Mouse (Mus musculus) forebrain, embryonic 11.5 days (tissue): Measurements from ENCODE around the gene Hist1h2ag. TPM values are rescaled to one million over a fixed set of nuclear protein-coding genes. Genes with fewer than 3 reads are reported as not detected.
A peak's percentile ranks its signal among the peaks of the same experiment; 100 is the strongest.
"Not testable (repeated sequence)": the region's sequence is repeated elsewhere in the genome, so short reads cannot be mapped to it uniquely, and the experiment has no call there.

Experiments used
- ATAC-seq: fragments of 200-750 bp; cut with Nextera tagmentation; replicated peaks from 2 replicates; pipeline ENCODE4 v1.8.0; 2017; ENCODE audit warnings: moderate TSS enrichment; ENCODE audit not compliant: low FRiP score
- DNase-seq: peaks from one replicate; pipeline ENCODE4 v3.0.0-alpha.2; 2017; ENCODE audit warnings: low spot score
- H3K27ac ChIP-seq: fragments of 300-500 bp; sonication (generic); 2 replicates; pipeline ENCODE4 v1.5.1; 2014; ENCODE audit warnings: low read depth, low read length
- H3K27me3 ChIP-seq: fragments of 300-500 bp; sonication (generic); 2 replicates; pipeline ENCODE4 v1.6.1; 2014; ENCODE audit warnings: mild to moderate bottlenecking, low read length, mixed read lengths; ENCODE audit not compliant: control insufficient read depth, insufficient read depth
- H3K36me3 ChIP-seq: fragments of 300-500 bp; sonication (generic); 2 replicates; pipeline ENCODE4 v1.6.1; 2014; ENCODE audit warnings: mild to moderate bottlenecking, low read length, moderate library complexity, mixed read lengths; ENCODE audit not compliant: control insufficient read depth, insufficient read depth
- H3K4me1 ChIP-seq: fragments of 300-500 bp; sonication (generic); replicated peaks from 2 replicates; pipeline ENCODE4 v1.6.1; 2014; ENCODE audit warnings: low read length, mixed read lengths; ENCODE audit not compliant: control insufficient read depth, insufficient read depth
- H3K4me2 ChIP-seq: fragments of 300-500 bp; sonication (generic); 2 replicates; pipeline ENCODE4 v1.6.1; 2014; ENCODE audit warnings: low read depth, mild to moderate bottlenecking, low read length, moderate library complexity, mixed read lengths; ENCODE audit not compliant: severe bottlenecking
- H3K4me3 ChIP-seq: fragments of 300-500 bp; sonication (generic); 2 replicates; pipeline ENCODE4 v1.5.1; 2014; ENCODE audit warnings: low read depth, low read length
- H3K9ac ChIP-seq: fragments of 300-500 bp; sonication (generic); 2 replicates; pipeline ENCODE4 v1.6.1; 2014; ENCODE audit warnings: low read length
- H3K9me3 ChIP-seq: fragments of 300-500 bp; sonication (generic); 2 replicates; pipeline ENCODE4 v1.6.1; 2016; ENCODE audit warnings: low read length, mixed read lengths; ENCODE audit not compliant: control insufficient read depth
- WGBS: fragments of 180-500 bp; shearing (Covaris S2); extraction: QIAGEN DNeasy Blood & Tissue Kit; methylation state at CpG from one replicate; pipeline ENCODE4 v1.1.7; 2014; 5-methylcytosine and 5-hydroxymethylcytosine counted together
- polyA plus RNA-seq: library from polyadenylated mRNA; unstranded; fragments of >200 nt; fragmentation: Nextera tagmentation; extraction: Ambion mirVana; gene quantifications from 2 replicates; pipeline ENCODE4 v1.2.1, GENCODE M21; 2014

Hist1h2ag gene
- polyA plus RNA-seq = 64.5 and 67.2 TPM in 2 replicates

DNA sequence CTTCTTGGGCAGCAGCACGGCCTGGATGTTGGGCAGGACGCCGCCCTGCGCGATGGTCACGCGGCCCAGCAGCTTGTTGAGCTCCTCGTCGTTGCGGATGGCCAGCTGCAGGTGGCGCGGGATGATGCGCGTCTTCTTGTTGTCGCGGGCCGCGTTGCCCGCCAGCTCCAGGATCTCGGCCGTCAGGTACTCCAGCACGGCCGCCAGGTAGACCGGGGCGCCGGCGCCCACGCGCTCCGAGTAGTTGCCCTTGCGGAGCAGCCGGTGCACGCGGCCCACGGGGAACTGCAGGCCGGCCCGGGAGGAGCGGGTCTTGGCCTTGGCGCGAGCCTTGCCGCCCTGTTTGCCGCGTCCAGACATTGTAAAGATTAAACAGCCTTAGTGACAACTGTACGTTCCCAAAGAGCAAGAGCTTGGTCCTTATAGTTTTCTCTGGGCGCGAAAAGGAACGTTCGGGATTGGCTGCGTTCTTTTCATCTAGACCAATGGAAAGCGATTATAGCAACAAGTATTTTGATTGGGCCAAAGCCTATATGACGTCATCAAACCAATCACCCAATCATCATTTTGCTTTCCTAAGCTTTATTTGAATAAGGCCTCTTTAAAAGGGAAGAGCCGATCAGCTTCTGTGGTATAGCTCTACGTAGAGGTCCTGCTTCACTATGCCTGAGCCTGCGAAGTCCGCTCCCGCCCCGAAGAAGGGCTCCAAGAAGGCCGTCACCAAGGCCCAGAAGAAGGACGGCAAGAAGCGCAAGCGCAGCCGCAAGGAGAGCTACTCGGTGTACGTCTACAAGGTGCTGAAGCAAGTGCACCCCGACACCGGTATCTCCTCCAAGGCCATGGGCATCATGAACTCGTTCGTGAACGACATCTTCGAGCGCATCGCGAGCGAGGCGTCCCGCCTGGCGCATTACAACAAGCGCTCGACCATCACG is at the start of gene Hist1h2ag, which contains the start of gene Hist1h2bj:
Gene Hist1h2ag, minus strand, starts transcription at position 377 of the 935 bp plus-strand sequence.
Gene Hist1h2bj, plus strand, starts transcription at position 647 of the 935 bp plus-strand sequence.
- peak within 1 kb of the TSS; percentile 99 for H3K27ac ChIP-seq
- not testable (repeated sequence) for H3K9me3 ChIP-seq, H3K27me3 ChIP-seq, H3K4me1 ChIP-seq, H3K36me3 ChIP-seq
- H3K4me3 ChIP-seq = peak within 1 kb of the TSS; percentile 42
- DNase-seq = peak; percentile 85
- ATAC-seq = peak; percentile 91
- H3K4me2 ChIP-seq = peak within 1 kb of the TSS; percentile 74
- WGBS = under 1% methylated on average over 29 of the region's 80 CpGs
- H3K9ac ChIP-seq = peak within 1 kb of the TSS; percentile 62

DNA sequence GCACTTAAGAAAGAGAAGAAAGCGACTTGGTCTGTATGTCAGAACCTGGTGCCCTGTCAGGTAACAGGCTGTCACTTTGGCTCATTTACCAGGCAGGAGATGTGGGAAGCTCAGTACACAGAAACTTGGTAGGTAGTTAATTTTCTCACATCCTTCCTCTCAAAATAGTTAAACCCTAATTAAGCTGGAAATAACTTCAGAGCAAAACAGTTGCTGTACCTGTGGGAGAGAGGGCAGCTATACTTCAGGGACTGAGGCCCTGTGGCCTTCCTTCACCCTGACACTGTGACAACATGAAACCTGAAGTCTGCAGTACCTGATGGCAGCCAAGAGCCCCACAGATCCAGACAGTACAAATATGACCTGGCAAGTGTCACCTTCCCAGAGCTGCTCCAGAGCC is 41.4 kb upstream of the Hist1h2ag start, which contains the start of gene Vmn1r188:
Gene Vmn1r188, plus strand, starts transcription at position 301 of the 400 bp plus-strand sequence.
- not testable (repeated sequence) for H3K36me3 ChIP-seq, H3K27me3 ChIP-seq, H3K4me2 ChIP-seq, H3K4me1 ChIP-seq, H3K9me3 ChIP-seq, ATAC-seq, DNase-seq, H3K4me3 ChIP-seq, H3K9ac ChIP-seq, H3K27ac ChIP-seq
- WGBS = 93% methylated on average over 1 of the region's 1 CpGs

DNA sequence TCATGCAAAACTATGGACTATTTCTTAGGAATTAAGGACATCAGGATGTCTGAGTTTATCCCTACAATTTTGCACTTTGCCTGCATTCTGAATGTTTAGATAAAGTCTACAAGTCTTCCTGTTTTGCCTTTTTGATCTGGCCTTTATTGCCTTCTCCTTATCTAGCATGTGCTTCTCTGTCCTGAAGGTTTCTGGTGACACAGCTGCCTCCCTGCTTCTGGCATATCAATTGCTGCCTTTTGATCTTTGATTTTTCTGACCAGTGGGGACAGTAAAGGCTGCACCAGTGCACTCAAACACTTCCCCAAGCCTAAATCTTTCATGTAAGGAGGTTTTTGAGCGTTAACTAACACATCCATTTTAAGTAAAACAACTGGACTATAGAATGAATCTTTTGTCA is 20.7 kb upstream of the Hist1h2ag start:
- no peak for ATAC-seq
- no peaks in the 10 kb centered on the region for H3K36me3 ChIP-seq
- DNase-seq = no peak
- no peak overlapping the region for H3K4me3 ChIP-seq
- no peaks in the 10 kb centered on the region for H3K4me1 ChIP-seq
- no peak overlapping the region for H3K4me2 ChIP-seq
- no peak overlapping the region for H3K9ac ChIP-seq
- no peaks in the 10 kb centered on the region for H3K27me3 ChIP-seq
- H3K9me3 ChIP-seq = no peaks in the 10 kb centered on the region
- H3K27ac ChIP-seq = no peak overlapping the region
- 63% methylated on average over 1 of the region's 1 CpGs for WGBS

DNA sequence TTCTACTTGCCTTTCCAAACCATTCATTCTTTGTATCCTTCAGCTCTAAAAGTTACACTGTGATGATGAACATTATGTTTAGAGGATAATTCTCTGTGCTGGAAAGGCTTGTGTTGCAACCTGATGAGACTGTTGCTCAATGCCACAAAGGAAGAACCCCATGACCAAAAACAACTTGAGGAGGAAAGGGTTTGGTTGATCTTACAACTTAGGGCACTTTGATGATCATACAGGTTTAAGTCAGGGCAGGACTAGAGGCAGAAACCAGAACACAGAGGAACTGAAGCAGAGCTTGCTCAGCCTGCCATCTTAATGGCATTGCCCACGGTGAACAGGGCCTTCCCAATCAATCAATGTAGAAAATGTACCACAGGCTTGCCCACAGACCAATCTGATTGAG is 18.7 kb upstream of the Hist1h2ag start:
- no peaks in the 10 kb centered on the region for H3K9me3 ChIP-seq

DNA sequence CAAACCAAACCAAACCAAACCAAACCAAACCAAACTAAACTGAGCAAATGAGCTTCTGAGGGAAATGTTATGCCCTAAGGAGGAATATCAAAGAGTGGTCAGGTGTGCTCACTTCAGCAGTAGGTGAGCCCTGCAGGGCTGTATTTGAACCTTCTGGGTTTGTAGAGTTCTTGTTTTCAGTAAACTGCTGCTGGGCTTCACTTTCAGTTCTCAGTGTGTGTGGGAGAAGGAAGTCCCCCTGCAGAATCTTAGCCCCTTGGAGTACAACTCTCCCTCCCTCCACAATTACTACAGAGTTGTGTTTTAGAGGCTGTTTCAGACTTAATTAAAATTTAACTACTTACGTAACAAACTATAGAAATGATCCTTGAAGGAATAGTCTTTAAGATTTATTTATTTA is 11.0 kb upstream of the Hist1h2ag start:
- no peak overlapping the region for H3K4me2 ChIP-seq
- 89% methylated on average over 1 of the region's 1 CpGs for whole genome bisulfite sequencing
- no peak overlapping the region for H3K4me3 ChIP-seq
- no peaks in the 10 kb centered on the region for H3K9me3 ChIP-seq
- ATAC-seq (no peak), DNase-seq (no peak)
- no peaks in the 10 kb centered on the region for H3K36me3 ChIP-seq
- no peak overlapping the region for H3K27ac ChIP-seq
- H3K27me3 ChIP-seq = no peaks in the 10 kb centered on the region
- H3K9ac ChIP-seq = no peak overlapping the region
- 0 out of 2 replicates have a peak, but pooled peaks cover 2% of the 10 kb centered on the region for H3K4me1 ChIP-seq

More for the DNA sequence above, 18.7 kb upstream of the Hist1h2ag start:
- no peak overlapping the region for H3K4me2 ChIP-seq
- no peaks in the 10 kb centered on the region for H3K27me3 ChIP-seq
- H3K4me1 ChIP-seq = no peaks in the 10 kb centered on the region
- 82% methylated on average over 1 of the region's 1 CpGs for WGBS
- H3K27ac ChIP-seq = no peak overlapping the region
- H3K4me3 ChIP-seq = no peak overlapping the region
- no peak for ATAC-seq
- no peak for DNase-seq
- no peaks in the 10 kb centered on the region for H3K36me3 ChIP-seq
- H3K9ac ChIP-seq = no peak overlapping the region

DNA sequence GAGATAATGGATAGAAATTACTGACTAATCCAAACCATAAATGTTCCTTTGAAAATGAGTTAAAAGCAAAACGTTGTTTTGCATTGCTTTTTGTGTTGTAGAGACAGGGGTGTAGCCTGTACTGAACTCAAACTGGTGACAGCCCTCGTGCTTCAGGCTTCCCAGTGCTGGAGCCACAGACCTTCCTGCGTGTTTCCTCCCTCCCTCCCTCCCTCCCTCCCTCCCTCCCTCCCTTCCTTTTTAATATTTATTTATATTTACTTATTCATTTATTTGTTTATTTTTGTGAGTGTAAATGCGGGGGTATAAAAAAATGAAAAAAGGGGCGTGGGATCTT is 8.7 kb upstream of the Hist1h2ag start:
- Histone ChIP-seq H3K4me1 (0 out of 2 replicates have a peak, but pooled peaks cover 2% of the 10 kb centered on the region), H3K4me2 (peak overlapping the region; percentile 48; the same call in 1 of the 2 replicates), H3K36me3 (no peaks in the 10 kb centered on the region), H3K9me3 (no peaks in the 10 kb centered on the region), H3K27me3 (no peaks in the 10 kb centered on the region), H3K4me3 (peak overlapping the region; percentile 33), H3K27ac (peak overlapping the region; percentile 31; the same call in 1 of the 2 replicates), H3K9ac (peak overlapping the region; percentile 41)
- DNase-seq (no peak), ATAC-seq (no peak)
- 17% methylated on average over 5 of the region's 5 CpGs for WGBS

DNA sequence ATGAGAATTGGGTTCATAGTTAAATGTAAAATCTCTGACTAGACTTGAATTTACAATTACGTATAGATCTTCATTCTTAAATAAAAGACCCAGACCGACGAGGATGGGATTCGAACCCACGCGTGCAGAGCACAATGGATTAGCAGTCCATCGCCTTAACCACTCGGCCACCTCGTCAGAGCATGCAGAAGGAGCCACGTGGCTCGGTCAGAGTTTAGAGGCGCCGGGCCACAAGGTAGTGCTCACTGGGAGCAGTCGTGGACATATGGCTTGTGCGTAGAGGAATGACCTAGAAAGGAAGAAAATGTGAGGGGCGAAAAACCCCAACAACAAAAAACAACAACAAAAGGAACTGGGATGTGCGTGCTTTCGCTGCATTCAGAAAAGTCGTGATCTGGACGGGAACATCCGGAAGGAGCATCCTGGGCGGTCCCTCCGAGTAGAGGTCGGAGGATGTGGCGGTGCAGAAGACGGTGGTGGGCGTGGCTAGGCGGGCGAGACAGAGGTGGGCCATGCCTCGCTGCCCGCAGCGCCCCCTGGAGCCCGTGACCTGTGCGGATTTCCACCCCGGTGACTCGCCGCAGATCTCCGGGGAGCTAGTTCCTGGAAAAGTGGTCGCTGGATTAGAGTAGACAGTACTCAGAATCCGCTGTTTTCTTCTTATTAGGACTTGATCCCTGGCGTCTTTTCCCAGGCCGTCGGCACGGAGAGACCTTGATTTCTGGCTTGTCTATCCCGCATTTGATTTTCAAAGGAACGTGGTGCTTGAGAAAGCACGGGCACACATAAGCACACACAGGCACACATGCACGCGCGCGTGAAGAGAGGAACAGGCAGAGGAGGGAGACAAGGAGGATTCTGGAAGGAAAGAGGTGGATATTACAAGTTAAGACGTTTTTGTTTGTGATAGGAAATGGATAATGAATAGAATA is 8.1 kb upstream of the Hist1h2ag start:
- under 1% methylated on average over 52 of the region's 52 CpGs for WGBS
- Histone ChIP-seq H3K4me1 (0 out of 2 replicates have a peak, but pooled peaks cover 2% of the 10 kb centered on the region), H3K9me3 (no peaks in the 10 kb centered on the region)

More for the DNA sequence above, 8.1 kb upstream of the Hist1h2ag start:
- Histone ChIP-seq H3K27me3 (no peaks in the 10 kb centered on the region), H3K4me3 (peak overlapping the region; percentile 33), H3K27ac (peak overlapping the region; percentile 74), H3K9ac (peak overlapping the region; percentile 41), H3K36me3 (no peaks in the 10 kb centered on the region), H3K4me2 (peak overlapping the region; percentile 48)
- DNase-seq (peak; percentile 98), ATAC-seq (peak; percentile 95)
